Mouse (Mus musculus) CH12.LX (cell line): ENCODE measurements around the gene Nim1k.

Experiments used
- CTCF ChIP-seq, 2 experiments: IDR thresholded peaks in 1 of 2; conservative IDR thresholded peaks in 1 of 2; 2 replicates each; pipeline ENCODE4 v1.5.1; 2011 to 2012; ENCODE audit warnings: low read depth in 2 of 2, low read length in 2 of 2, improper control_type of control experiment in 1 of 2, inconsistent platforms in 1 of 2, mild to moderate bottlenecking in 1 of 2, moderate library complexity in 1 of 2
- EP300 ChIP-seq: IDR thresholded peaks from 2 replicates; pipeline ENCODE4 v1.6.1; 2011; ENCODE audit warnings: low read length, improper control_type of control experiment
- HCFC1 ChIP-seq: IDR thresholded peaks from 2 replicates; pipeline ENCODE4 v1.6.1; 2012; ENCODE audit warnings: low read depth, mild to moderate bottlenecking, inconsistent platforms, low read length, improper control_type of control experiment
- JUN ChIP-seq: IDR thresholded peaks from 2 replicates; pipeline ENCODE4 v1.6.1; 2011; ENCODE audit warnings: low read depth, mild to moderate bottlenecking, low read length, improper control_type of control experiment, moderate library complexity; ENCODE audit not compliant: insufficient read depth
- PAX5 ChIP-seq: IDR thresholded peaks from 2 replicates; pipeline ENCODE4 v1.6.1; 2012; ENCODE audit warnings: low read length, inconsistent platforms, mixed read lengths
- POLR2A ChIP-seq: IDR thresholded peaks from 2 replicates; pipeline ENCODE4 v1.6.1; 2011; ENCODE audit warnings: low read depth, mild to moderate bottlenecking, improper control_type of control experiment, low read length
- TCF12 ChIP-seq: IDR thresholded peaks from 2 replicates; pipeline ENCODE4 v1.6.1; 2014; ENCODE audit warnings: low read depth, mild to moderate bottlenecking, inconsistent platforms, low read length, improper control_type of control experiment
- USF1 ChIP-seq: IDR thresholded peaks from 2 replicates; pipeline ENCODE4 v1.6.1; 2014; ENCODE audit warnings: low read depth, mild to moderate bottlenecking, inconsistent platforms, low read length, improper control_type of control experiment
- USF2 ChIP-seq: conservative IDR thresholded peaks from 2 replicates; pipeline ENCODE4 v1.6.1; 2011; ENCODE audit warnings: low read depth, low read length, improper control_type of control experiment
- ZMIZ1 ChIP-seq: IDR thresholded peaks from 2 replicates; pipeline ENCODE4 v1.6.1; 2012; ENCODE audit warnings: low read depth, mild to moderate bottlenecking, inconsistent platforms, low read length, improper control_type of control experiment

GRCm38 (mm10) chr13:119696496-119696895, 59.2 kb downstream of the Nim1k start:
- no peak for TF ChIP-seq POLR2A
- TF ChIP-seq JUN = no peak
- no peak for TF ChIP-seq CTCF (conservative IDR thresholded peaks at IDR 0.05 in 1 of 2, IDR thresholded peaks at IDR 0.05 in 1 of 2; ENCODE audit: low read depth in 2 of 2, low read length in 2 of 2)
- no peak for TF ChIP-seq EP300
- no peak for TF ChIP-seq ZMIZ1
- no peak for TF ChIP-seq PAX5
- TF ChIP-seq HCFC1 = no peak
- no peak for TF ChIP-seq USF2
- TF ChIP-seq TCF12 = no peak
- no peak for TF ChIP-seq USF1
